Comparison of ENCODE assay signal across 8 mouse cellular contexts in genomic region chr4:150872139-150872651, GRCm38 (mm10). TPM values are rescaled to one million over a fixed set of nuclear protein-coding genes. Genes with fewer than 3 reads are reported as not detected.
A peak's percentile ranks its signal among the peaks of the same experiment; 100 is the strongest.
DNase-seq lines count a peak whose midpoint lies in the region; ATAC-seq and TF ChIP-seq lines count a peak whose summit lies in the region.

No protein-coding gene starts in this region.

- WGBS in hindbrain, embryonic 15.5 days = 40% methylated on average over 9 of the region's 9 CpGs

- H3K27ac ChIP-seq in hindbrain, embryonic 15.5 days (replicated peaks) = peak overlapping the region; percentile 61

- H3K4me2 ChIP-seq in hindbrain, embryonic 15.5 days = no peak overlapping the region

- no peaks in the 10 kb centered on the region for H3K9me3 ChIP-seq in hindbrain, embryonic 15.5 days

- peak; percentile 70 for DNase-seq in gastrocnemius, adult 18-20 months (ENCODE audit: low spot score)
- no peak for DNase-seq in gastrocnemius, postnatal 10 days
- DNase-seq in 3T3-L1 (ENCODE audit: low read depth, low spot score) = peak; percentile 55
- DNase-seq in brain, embryonic 14.5 days (ENCODE audit: low read depth) = peak; percentile 39
- DNase-seq in left cerebral cortex, postnatal 25 days (ENCODE audit: low spot score in 2 of 2) = peak; percentile 47 to 50
- peak; percentile 75 for DNase-seq in skeletal muscle tissue, adult 2 months (ENCODE audit: low read depth, low spot score)
- DNase-seq in spleen, adult 18-20 months = no peak

- no peak overlapping the region for H3K4me3 ChIP-seq in hindbrain, embryonic 15.5 days

- H3K9ac ChIP-seq in hindbrain, embryonic 15.5 days = no peak overlapping the region

- H3K4me1 ChIP-seq in hindbrain, embryonic 15.5 days (replicated peaks) = peaks cover 17% of the 10 kb centered on the region

- intact Hi-C loops in left cerebral cortex, postnatal 25 days (cut with DNase I) = no loop called here

- peak; percentile 61 for ATAC-seq in hindbrain, embryonic 15.5 days (ENCODE audit: low FRiP score, low read depth)

- no peaks in the 10 kb centered on the region for H3K27me3 ChIP-seq in hindbrain, embryonic 15.5 days

- no peak for TF ChIP-seq POLR2A in brain, embryonic 14.5 days (IDR thresholded peaks at IDR 0.05; ENCODE audit: borderline replicate concordance, extremely low read depth, insufficient read depth, insufficient read length, poor library complexity, severe bottlenecking)

- no peak for TF ChIP-seq CTCF in brain, embryonic 14.5 days (IDR thresholded peaks at IDR 0.05; ENCODE audit: borderline replicate concordance, extremely low read depth, insufficient read depth, insufficient read length)

- H3K36me3 ChIP-seq in hindbrain, embryonic 15.5 days = peaks cover 11% of the 10 kb centered on the region; the same call in 1 of the 2 replicates

RNA-seq across cellular contexts. Expression of gene Errfi1, which starts 18.5 kb away (rescaled TPM):
- 10 to 100 TPM; 24.9 to 35.9 TPM for total RNA-seq in gastrocnemius, adult 18-20 months (2021)
- 10 to 100 TPM; 17.4 to 23.6 TPM for total RNA-seq in gastrocnemius, postnatal 10 days (2021)
- polyA plus RNA-seq in brain, embryonic 14.5 days (2012; rRNA removed) = 18.5 and 22.7 TPM in 2 replicates
- 29.0 and 31.7 TPM in 2 replicates for polyA plus RNA-seq in hindbrain, embryonic 15.5 days (2015; fragmentation: Nextera tagmentation; extraction: Ambion mirVana)
- total RNA-seq in left cerebral cortex, postnatal 25 days (2021) = 10 to 100 TPM; 26.2 to 28.4 TPM

RNA-seq across cellular contexts. Expression of gene Park7, which starts 42.0 kb away (rescaled TPM):
- 100 to 1,000 TPM; 750 to 787 TPM for total RNA-seq in gastrocnemius, adult 18-20 months (2021)
- total RNA-seq in gastrocnemius, postnatal 10 days (2021) = 100 to 1,000 TPM; 427 to 492 TPM
- 268 and 286 TPM in 2 replicates for polyA plus RNA-seq in brain, embryonic 14.5 days (2012; rRNA removed)
- polyA plus RNA-seq in hindbrain, embryonic 15.5 days (2015; fragmentation: Nextera tagmentation; extraction: Ambion mirVana) = 372 and 389 TPM in 2 replicates
- 100 to 1,000 TPM; 176 to 201 TPM for total RNA-seq in left cerebral cortex, postnatal 25 days (2021)

RNA-seq across cellular contexts. Expression of gene Tnfrsf9, which starts 42.2 kb away (rescaled TPM):
- total RNA-seq in gastrocnemius, adult 18-20 months (2021) = under 1 TPM; 0.21 to 0.46 TPM
- under 1 TPM in 1 of 2 experiments, not detected in 1; 0.27 TPM for total RNA-seq in gastrocnemius, postnatal 10 days (2021)
- polyA plus RNA-seq in brain, embryonic 14.5 days (2012; rRNA removed) = 0.25 and 0.35 TPM in 2 replicates
- polyA plus RNA-seq in hindbrain, embryonic 15.5 days (2015; fragmentation: Nextera tagmentation; extraction: Ambion mirVana) = 0.34 and 0.41 TPM in 2 replicates
- under 1 TPM; 0.76 TPM for total RNA-seq in left cerebral cortex, postnatal 25 days (2021)

Comparison
In these comparisons a context has a peak if more than half of its experiments do, and no peak if none do; other contexts are left out.
1. DNase-seq: peak in gastrocnemius, adult 18-20 months (single experiment), 3T3-L1 (single experiment), brain, embryonic 14.5 days (single experiment), left cerebral cortex, postnatal 25 days (2 of 2) and skeletal muscle tissue, adult 2 months (single experiment); none in gastrocnemius, postnatal 10 days (single experiment) and spleen, adult 18-20 months (0 of 2).